Mouse (Mus musculus) gastrocnemius, adult 18-20 months (tissue): ENCODE results near the gene Slc22a17. TPM values are rescaled to one million over a fixed set of nuclear protein-coding genes. Genes with fewer than 3 reads are reported as not detected.

ENCODE experiments used
- DNase-seq: peaks from one replicate; pipeline ENCODE4 v3.0.0; 2021; ENCODE audit warnings: low spot score
- total RNA-seq, 2 experiments: library from RNA; stranded (reverse); gene quantifications; 2 replicates each; pipeline ENCODE4 v1.2.3; 2021

Slc22a17 gene
- total RNA-seq, 2 experiments from 2014 or later = 1.2 to 1.3 TPM

DNA sequence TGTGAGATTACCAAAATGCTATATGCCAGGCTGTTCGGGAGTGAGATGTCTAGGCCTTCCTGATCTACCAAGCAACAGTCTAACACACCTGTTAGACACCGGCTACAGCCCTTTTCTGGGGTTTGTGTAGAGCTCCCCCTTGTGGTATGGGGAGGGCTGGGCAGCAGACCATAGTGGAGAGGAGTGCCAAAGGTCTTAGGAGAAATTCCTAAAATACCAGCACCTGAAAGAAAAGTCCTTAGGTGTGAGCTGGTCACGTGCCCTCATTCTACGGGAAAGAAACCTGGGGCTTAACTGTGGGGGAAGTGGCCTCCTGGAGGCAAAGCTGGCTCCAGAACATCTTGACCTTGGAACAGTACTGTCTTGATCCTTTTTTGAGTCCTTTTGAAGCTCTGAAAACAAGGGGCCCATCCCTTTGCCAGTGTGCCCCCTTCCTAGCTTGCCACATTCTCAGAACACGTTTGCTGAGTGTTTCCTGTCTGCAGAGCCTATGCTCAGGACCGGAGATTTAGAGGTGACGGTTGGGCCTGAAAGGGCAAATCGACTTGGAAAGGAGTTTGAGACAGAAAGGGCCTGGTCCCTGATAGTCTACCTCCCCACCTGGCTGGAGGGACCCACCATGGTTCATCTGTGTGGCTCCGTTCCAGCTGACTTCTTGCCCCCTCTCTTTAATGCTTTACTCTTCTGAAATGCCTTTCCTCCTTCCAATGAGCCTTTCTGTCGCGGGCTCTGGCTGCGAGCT is 26.7 kb upstream of the Slc22a17 start:
- DNase-seq = peak; percentile 67

DNA sequence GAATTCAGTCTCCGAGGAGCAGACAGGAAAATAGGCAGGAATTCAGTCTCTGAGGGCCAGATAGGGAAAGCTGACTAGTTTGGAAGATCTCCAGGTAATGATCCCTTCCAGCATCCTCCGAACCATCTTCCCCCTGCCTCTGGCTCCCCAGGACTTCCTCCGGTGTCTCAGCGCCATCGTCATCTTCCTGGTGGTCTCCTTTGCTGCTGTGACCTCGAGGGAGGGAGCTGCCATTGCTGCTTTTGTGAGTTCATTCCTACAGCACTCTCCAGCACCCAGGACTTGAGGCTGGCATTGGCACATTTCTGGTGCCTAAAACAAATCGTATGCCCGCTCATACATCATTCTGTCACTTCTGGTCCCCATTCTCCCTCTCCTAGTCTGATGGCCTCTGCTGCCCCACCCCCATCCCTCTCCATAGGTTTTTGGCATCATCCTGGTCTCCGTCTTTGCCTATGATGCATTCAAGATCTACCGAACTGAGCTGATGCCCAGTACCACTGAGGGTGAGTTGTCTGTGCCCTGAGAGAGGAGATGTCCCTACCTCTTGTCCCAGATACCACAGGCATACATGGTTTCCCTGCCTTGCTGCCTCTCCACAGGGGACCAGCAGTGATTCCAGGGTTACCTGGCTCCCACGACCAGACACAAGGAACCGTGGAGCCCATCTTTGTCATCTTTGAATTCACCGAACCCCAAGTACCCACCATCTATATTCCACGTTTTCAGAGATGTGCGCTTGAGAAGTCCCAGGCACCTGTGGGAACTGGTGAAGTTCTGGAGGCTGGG is 25.7 kb upstream of the Slc22a17 start:
- no peak for DNase-seq

DNA sequence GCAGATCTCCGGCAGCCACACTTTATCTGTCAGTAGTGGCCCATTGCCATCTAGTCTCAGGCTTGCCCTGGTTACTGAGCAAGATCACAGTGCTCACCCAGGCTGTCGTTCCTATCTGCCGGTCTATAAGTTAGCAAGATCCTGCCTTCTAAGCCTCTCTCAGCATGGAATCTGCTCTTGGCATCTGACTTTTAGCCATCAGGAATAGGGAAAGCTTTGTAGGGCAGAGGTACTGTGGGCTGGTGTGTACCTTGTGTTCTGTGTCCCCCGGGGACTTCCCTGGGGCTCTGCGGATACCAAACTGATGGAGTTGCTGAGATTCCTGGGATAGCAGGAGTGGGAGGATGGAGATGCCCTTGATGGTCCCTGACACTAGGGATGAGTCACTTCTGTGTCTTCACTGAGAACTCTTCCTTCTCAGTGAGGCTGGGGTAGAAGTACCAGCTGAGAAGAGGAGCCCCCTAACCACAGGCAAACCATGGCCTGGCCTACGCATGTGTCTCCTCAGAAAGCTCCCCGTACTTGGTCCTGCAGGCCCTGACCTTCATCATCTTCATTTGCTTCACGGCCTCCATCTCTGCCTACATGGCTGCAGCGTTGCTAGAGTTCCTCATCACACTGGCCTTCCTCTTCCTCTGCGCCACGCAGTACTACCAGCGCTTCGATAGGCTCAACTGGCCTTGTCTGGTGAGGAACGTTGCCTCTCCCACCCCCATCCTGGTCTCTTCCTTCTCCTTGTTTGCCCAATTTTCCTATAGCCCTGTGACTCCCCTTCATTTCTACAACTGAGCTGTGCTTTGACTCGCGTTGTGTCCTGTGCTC is 24.6 kb upstream of the Slc22a17 start:
- DNase-seq = no peak

DNA sequence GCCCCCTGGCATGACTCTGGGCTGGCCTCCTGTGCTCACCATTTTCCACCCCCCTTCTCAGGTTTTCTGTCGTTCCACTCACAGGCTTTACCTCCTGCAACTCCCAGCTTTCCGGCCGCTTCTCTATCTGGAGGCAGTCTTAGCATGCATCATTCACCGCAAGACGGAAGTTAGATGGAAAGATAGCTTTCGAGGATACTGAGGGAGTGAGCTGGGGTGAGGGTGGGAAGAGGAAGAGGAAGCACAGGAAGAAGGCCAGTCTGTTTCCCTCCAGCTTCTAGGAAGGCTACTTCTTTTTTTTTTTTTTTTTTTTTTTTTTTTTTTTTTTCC is 23.9 kb upstream of the Slc22a17 start:
- DNase-seq = no peak

DNA sequence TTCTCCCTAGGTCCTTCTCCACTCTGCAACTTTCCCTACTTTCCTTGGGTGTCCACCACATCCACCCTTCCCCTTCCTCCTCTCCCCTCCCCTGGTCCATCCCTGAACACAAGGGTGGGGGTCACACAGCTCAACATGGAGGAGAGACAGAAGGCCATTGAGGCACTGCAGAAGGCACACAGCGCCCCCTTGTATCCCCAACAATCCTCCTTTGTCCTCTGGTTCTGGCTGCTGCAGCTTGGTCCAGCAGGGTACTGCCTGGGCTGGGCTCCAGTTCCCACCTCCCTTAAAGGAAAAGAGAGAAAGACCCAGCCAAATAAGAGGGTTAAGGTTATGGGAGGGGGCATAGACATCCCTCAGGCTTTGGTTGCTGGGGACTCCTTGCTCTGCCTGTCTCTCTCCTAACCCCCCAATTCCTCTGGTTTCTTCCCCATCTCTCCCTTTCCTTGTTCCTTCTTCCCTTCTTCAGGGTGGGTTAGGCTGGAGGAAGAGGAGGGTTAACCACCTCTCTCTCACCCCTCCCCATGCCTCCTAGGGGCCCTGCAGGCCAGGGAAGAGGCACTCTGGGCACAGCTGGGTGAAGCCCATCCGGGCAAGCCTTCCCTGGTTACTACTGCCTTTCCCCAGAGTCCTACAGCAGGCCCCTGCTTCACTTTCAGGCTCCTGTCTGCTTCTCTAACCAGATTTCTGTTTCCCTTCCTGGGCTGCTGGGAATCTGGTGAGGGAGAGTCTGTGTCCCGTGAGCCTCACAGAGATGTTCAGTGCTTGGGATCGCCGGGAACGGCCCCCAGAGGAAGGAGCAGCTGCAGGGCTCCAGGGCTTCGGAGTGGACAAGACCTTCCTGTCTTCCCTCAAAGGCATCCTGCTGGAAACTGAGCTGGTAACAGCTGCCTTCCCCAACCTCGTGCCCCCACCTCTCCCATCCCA is 23.2 kb upstream of the Slc22a17 start, which contains the start of gene Cmtm5:
Gene Cmtm5, plus strand, starts transcription at position 358 of the 927 bp plus-strand sequence.
- no peak for DNase-seq

DNA sequence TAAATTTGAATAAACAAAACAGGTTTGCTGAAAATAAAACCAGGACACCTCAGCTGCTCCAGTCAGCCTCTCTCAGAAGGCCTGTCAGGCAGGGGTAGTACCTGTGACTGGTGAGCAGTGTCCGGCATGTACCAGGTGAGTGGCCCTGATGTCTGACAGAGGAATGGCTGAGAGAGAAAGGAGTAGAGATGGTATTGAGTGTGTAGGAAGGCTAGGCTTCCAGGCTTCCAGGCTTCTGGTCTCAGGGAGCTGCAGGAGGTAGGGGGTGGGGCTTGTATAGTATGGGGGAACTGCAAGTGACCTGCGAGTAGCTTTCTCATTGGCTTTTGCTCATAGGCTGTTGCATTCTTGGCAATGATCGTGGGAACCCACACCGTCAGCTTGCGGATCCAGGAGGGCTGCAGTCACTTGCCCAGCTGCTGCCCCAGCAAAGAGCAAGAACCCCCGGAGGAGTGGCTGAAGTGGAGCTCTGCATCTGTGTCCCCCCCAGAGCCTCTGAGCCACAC is 19.8 kb upstream of the Slc22a17 start, which contains the start of gene Il25:
Gene Il25, plus strand, starts transcription at position 51 of the 506 bp plus-strand sequence.
- DNase-seq = no peak

DNA sequence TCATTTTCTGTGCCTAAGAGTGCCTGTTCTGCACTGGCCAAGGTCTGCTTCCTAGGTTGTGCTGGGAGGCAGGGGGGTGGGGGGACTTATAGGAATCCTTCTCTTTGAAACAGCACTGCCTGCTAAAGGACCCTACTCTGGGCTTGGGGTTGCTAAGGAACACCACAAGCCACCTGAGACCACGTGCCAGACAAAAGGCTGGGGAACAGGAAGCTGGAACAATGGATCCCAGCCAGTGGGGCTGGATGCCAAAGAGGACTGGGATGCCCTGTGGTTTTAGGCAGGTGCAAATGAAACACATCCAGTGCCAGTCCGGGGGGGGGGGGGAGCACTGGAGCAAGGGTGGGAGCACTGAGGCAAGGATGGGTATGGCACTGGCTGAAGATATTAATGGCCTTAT is 17.5 kb upstream of the Slc22a17 start:
- no peak for DNase-seq

DNA sequence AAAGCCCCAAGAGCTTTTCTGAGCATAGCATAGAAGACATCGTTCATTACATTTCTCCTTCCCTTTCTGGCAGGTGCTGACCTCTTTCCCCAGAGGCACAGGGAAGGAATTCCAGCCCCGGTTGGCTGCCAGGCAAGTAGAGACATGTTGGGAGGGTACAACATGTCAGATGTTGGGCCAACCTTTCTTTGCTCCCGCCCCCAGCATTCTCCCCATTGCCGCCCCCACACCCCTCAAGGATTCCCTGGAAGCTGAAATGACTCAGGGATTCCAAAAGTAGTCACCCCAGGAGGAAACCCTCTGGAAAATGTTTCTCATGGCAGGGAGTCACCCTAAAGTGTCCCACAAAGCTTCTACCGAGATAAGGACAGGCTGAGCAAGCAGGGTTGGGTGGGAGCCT is 16.9 kb upstream of the Slc22a17 start:
- no peak for DNase-seq

DNA sequence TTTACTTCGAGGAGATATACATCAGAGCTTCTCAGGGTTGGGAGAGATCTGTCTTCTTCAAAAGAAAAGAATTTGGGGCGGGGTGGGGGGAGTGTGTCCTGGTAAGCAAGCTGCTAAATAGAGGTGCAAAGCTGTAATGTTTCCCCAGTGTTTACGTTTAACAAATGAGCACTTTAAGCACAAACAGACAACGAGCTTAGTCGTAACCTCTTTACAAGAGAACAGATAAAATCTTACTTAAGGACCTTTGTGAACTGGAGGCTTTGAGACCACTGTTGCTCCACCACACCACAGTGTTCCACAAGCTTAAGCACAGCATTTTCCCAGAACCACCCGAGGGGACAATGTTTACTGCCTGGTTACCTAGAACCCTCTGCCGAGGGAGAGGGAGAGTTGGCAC is 14.4 kb upstream of the Slc22a17 start:
- no peak for DNase-seq

DNA sequence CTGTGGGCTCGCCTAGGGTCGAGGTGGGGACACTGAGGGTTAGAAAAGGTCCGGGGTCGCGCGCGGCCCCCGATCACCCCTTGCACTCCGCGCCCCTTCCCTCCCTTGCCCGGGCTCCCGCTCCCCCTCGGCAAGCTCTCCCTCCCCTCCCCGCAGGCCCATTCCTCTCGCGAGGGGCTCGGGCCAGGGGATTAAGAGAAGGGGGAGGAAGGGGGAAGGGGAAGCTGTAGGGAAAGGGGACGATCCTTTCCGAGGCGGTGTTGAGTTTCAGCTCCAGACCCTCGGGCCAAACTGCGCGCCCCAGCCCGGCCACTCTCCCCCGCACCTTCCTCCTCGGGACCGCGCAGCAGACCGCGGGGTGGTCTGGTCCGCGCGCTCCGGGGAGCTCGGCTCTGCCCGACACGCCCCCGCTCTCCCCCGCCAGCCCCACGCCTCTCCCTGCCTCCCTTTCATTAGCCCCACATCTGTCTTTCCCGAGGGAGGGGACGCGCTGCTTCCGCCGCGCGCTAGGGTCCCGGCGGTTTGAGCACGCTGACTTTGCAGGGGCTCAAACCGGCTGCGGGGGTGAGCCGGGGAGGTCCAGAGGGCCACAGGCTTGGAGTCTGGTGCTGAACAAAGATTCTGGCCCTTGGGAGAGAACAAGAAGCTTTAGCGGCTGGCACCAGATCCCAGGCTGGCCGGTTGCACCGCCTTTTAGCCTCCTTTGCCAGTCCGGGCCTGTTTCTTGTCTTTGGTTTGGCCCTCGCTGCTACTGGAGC is 13.6 kb upstream of the Slc22a17 start:
- peak; percentile 40 for DNase-seq

DNA sequence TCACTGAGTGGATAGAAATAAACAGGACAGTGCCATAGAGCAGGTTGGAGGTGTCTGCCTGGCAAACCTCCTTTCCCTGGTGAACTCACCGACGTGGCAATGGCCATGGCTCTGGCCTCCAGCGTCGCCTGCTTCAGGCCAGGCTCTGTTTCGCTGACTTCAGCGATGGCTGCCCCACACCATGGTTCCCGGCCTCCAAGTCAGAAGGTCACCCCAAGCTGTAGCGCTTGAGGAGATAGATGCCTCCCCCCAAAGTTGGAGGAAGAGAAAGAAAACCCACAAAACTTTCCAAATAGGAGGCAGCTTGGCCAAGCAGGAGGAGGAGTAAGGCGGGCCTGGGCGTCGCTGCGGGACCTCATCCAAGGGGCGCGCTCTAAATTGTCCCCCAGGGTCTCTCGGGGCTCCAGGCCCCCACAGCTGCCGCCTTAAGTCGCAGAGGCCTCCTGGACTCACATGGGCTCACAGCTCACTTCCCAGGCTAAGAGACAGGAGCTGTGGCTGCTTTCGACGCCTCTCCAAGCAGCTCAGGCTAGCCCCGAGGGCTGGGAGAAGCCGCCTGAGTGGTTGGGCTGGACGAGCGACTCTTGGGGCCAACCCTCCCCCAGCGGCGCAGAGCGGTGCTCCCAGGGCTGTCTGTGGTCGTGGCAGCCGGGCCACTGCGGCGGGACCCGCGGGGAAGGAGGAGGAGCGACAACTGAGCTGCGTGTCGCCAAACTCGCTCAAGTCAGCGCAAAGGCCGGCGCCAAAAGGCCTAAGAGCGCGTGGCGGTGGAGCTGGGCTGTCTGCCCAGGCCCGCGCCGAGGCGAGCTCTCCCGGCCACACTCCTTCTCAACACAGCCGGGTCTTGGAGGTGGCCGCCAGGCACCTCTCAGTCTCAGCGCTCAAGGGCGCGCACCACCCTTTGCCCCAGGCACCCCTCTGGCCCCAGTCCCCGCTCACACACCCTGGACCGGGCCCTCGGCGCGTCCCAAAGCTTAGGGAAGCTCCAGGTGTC is 12.7 kb upstream of the Slc22a17 start, which contains the start of gene Efs:
Gene Efs, minus strand, starts transcription at position 778 of the 994 bp plus-strand sequence.
- DNase-seq = peak; percentile 66

DNA sequence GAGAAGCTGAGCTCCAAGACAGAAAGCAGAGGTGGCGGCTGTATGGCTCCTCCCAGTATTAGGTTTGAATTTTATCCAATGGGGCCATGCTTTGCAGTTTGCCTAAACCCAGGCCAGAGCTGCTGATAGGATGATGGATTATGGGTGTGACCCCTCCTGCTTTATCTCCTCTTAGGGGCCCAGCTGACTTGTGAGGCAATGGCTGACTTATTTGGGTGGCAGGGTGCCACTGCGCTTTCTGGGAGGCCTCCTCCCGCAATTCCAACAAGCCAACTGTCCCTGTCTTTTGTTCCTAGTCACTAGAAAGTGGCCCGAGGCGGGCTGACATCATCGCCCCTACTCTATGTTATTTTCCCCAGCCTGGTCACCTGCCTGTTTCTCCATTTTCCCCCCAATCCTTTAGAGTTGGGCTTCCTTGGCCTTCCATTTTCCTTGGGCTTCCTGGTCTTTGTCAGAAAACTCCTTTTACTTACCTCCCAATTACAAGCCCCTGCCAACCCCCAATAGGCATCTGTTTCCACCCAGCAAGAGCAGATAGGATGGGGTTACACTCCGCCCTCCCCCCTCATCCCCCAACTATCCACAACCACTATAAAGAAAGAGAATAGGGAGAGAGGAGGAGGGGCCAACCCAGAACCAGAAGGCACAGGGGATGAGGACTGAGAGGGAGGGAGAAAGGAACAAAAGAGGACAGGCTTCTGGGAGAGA is 11.9 kb upstream of the Slc22a17 start:
- peak; percentile 58 for DNase-seq

DNA sequence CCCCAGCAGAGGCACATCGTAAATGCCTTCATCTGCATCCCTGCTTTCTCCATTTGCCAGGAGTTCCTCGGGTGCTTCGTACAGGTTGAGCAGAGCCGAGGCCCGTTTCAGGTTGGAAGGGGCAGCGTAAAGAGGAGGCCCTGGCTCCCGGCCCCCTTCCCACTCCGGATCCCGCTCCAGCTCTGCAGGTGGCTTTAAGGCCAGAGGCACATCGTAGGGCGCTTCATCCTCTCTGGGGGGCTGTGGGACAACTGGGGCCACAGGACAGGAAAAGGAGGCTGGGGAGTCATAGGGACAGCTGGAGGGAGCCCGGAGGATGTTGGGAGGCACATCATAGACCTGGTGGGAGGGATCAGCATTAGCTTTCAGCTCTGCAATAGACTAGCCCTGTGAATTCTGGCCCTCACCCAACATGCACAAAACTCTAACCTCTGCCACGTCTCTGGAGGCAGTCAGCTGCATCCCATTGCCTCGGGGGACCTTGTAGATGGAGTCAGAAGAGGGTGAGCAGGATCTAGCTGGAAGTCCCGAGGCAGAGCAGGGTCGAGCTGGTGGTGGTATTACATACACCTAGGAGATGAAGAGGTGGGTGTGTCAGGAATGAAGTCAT is 7.2 kb upstream of the Slc22a17 start:
- no peak for DNase-seq

DNA sequence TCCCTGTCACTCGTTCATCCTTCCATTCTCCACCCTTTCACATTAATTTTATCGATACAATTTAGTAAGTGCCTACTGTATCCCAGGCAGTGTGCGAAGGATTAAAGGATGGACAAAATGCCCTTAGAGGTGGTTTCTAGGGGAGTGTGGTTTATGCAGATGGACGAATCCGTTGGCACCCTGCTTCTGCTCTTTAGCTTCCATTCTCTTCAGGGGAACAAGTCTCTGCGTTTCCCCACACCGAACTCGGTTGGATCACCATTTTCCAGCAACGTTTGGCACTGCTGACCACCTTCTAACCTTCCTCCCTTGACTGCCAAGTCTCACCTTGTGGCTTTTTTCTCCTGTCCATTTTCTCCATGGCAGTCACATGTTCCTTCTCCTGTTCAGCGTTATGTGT is 411 bp upstream of the Slc22a17 start:
- DNase-seq = no peak

DNA sequence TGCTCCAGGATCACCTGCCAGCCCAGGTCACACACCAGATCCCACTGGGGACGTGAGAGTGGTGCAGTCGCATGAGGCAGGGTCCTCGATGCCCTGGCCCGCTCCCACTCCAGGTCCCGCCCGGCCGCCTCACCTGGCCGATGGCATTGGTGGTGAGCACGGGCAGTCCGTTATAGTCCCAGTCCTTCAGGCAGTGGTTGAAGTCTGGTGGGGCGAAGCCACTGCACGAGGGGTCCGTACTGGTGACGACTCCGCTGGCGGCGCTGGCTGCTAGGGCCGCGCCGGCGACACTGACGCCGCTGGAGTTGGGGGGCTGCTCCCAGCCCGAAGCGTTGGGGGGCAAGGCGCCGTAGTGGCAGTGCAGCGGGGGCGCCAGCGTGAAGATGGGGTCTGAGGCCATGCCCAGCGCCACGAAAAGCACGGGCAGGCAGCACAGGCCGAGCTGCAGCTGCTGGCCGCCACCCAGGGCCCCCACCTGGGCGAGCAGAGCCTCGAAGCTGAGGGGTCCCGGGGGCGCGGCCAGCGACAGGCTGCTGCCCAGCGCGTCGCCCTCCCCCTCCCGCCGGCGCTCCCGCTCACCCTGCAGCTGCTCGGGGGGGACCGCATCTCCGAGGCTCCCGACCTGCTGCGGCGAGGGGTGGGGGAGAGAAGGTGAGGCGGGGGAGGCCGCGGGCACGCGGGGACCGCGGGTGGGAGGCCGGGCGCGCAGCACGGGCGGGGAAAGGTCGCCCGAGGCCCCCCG is 652 bp downstream of the Slc22a17 start:
- no peak for DNase-seq

DNA sequence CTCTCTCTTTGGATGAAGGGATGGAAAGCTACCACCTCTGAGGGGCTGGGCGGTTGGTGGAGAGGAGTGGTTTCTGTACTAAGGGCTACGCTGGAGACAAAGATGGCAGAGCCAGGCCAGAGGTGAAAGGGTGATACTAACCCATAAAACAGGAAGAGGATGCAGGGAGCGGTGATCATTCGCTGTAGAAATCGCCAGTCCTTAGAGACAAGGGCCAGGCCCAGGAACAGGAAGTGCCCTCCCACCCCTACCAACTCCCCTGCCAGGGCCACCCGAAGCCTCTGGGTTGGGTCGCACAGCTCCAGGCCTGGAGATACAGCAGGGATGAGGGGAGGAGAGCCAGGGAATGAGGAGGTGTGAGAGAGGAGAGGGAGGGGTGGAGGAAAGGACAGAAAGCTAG is 4.2 kb downstream of the Slc22a17 start:
- no peak for DNase-seq

DNA sequence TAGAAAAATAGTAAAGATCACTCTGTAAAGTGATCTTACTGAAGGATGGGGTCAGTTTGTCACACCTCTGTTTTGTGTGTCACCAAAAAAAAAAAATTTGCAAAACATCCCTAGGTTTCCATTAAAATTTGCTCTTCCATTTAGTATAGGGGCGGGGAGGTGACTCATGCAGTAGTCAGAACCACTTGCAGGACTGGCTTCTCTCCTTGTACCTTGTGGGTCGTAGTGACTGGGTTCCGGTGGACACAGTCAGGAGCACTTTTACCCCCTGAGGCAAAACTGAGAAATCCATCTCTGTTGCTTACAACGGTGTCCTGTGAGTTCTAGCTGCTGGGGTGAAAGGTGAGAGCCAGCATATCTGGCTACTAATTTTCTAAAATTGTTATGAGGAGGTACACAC is 9.3 kb downstream of the Slc22a17 start:
- no peak for DNase-seq
